Mouse (Mus musculus) Patski (cell line): ENCODE results near the gene Traf1. TPM values are rescaled to one million over a fixed set of nuclear protein-coding genes. Genes with fewer than 3 reads are reported as not detected.
A peak's percentile ranks its signal among the peaks of the same experiment; 100 is the strongest.

Experiments
- ATAC-seq: fragments of 100-300 bp; one replicate; pipeline ENCODE4 v1.8.0; 2021
- CTCF ChIA-PET: fragments of 350-600 bp; sonication (Branson Sonifier 250); formaldehyde crosslinking; loops from one replicate; lab custom pipeline; 2022; ENCODE audit warnings: inconsistent platforms; lab: Charles Lee
- POLR2A ChIA-PET: fragments of 350-600 bp; sonication (Branson Sonifier 250); formaldehyde crosslinking; loops from one replicate; lab custom pipeline; 2022; ENCODE audit warnings: antibody characterized with exemption, inconsistent platforms; lab: Charles Lee
- DNase-seq: peaks from one replicate; pipeline ENCODE4 v3.0.0-alpha.2; 2011; ENCODE audit warnings: low read depth, low spot score
- H3K27me3 ChIP-seq: fragments of 371-371 bp; one replicate; pipeline ENCODE4 v1.5.1; 2021
- CTCF ChIP-seq: fragments of 100-300 bp; IDR thresholded peaks from one replicate; pipeline ENCODE4 v1.5.1; 2021
- in situ Hi-C: fragments of 300-500 bp; cut with MboI; formaldehyde crosslinking; loops from 3 replicates; pipeline ENCODE4 v1.11.1; 2018; ENCODE audit warnings: low pct_unique_long_range_greater_than_20kb, mixed read lengths
- polyA plus RNA-seq: library from polyadenylated mRNA; unstranded; gene quantifications from one replicate; pipeline ENCODE4 v1.2.3, GENCODE M21; 2021

Gene Traf1
- polyA plus RNA-seq, 1 experiment from 2014 or later = 0.19 TPM

DNA sequence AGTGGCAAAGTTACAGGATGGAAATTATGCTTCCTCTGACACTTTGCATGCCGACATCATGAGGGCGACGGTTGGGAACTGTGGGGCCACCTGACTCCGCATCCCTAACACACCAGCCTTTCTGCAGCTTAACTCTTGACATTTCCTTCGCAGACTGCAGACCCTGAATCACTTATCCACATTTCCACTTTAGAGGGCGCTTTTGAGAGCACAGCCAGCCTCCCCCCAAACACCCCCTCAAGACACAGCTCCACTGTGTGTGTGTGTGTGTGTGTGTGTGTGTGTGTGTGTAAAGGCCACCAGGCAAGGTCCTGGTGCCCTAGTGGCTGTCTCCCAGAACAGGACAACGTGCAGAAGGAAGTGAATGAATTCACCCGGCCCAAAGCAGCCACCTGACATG lies 4.2 kb upstream of the Traf1 start:
- in situ Hi-C loops = loop anchor here (5.0 kb wide), 1 partner anchor 179 kb away; no protein-coding TSS in a partner anchor
- ChIA-PET POLR2A (no interaction called here), CTCF (no interaction called here)
- no peaks in the 10 kb centered on the region for H3K27me3 ChIP-seq
- no peak for TF ChIP-seq CTCF
- ATAC-seq (no peak), DNase-seq (no peak)

DNA sequence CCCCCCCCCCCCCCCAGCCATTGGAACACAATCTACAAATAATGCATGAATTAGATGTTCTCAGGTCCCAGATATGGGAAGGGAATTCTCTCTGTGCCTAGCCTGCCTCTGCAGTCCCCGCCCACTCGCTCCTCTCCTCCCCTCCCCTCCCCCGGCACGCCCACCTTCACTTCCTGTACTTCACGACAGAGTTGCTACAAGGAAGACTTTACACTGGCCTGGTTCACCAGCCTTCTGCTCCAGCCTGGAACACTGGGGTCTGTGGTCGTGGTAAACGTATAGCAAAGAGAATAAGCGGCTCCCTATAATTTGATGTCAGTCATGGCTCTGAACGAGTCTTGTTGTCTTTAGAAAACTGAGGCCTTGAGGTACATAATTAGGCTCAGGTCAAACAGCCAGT lies 3.7 kb upstream of the Traf1 start:
- TF ChIP-seq CTCF = no peak
- H3K27me3 ChIP-seq = no peaks in the 10 kb centered on the region
- ChIA-PET POLR2A (no interaction called here), CTCF (no interaction called here)
- in situ Hi-C loops = loop anchor here (5.0 kb wide), 1 partner anchor 178 kb away; no protein-coding TSS in a partner anchor
- DNase-seq (no peak), ATAC-seq (no peak)

DNA sequence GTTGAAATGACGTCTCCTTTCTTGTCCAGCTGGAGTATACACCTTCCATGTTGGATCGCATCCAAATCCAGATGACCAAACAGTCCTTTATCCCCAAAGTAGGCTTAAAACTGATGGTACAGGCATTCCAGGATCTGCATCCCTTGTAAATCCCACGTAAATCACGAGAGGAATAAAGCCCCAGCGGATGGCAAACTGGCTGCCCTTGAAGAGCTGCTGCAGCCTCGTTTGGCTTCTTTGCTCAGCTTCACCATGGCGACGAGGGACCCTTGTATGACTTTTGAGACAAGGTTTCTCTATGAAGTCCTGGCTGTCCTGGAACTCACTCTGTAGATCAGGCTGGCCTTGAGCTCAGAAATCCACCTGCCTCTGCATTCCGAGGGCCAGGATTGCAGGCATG lies 3.1 kb upstream of the Traf1 start:
- in situ Hi-C loops = loop anchor here (5.0 kb wide), 2 partner anchors 177 to 297 kb away; no protein-coding TSS in a partner anchor

DNA sequence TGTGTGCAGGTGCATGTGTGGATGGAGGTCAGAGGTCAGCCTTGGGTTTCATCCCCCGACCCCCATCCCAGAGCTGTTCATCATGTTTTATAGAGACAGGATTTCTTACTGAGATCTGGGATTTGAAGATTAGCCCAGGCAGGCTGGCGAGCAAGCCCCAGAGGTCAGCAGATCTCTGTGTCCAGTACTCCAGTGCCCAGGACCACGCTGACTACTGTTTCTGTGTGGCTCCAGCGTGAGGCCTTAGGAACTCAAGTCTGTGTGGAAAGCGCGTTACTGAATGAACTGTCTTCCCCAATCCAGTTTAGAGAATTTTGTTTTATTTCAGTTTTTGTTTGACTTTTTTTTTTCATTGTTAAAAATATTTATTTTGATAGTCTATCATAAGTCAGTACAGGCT lies 2.7 kb upstream of the Traf1 start:
- no peak for DNase-seq
- in situ Hi-C loops = loop anchor here (5.0 kb wide), 1 partner anchor 297 kb away; no protein-coding TSS in a partner anchor
- H3K27me3 ChIP-seq = no peaks in the 10 kb centered on the region
- ChIA-PET POLR2A (no interaction called here), CTCF (no interaction called here)
- no peak for ATAC-seq
- TF ChIP-seq CTCF = no peak

More for the DNA sequence above, 3.1 kb upstream of the Traf1 start:
- no peak for ATAC-seq
- no peak for TF ChIP-seq CTCF
- H3K27me3 ChIP-seq = no peaks in the 10 kb centered on the region
- ChIA-PET CTCF (no interaction called here), POLR2A (no interaction called here)
- DNase-seq = no peak

DNA sequence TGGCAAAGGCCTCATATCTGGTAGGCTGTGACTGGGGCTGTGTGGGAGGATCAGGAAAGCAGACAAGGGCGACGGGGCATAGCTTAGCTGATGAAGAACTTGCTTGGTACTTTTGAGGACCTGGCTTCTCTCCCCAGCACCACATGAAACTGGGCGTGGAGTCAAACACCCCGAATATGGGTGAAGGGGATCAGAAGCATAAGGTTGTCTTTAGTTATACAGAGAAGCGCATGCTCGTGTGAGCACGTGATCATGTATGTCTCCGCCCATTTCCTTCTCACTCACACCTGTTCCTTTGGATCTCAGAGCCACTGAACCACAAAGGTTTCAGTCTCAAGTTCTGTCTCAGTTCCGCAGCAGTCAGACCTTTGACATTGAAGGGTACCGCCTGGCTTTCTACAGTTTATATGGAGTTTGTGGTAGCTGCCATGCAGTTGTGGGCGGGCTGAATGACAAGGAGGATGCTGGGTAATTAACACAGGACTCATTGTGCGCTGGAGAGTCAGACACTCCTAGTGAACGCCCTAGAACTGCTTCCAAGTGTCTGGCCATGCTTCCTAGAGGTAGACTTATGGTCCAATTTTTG lies 1.9 kb upstream of the Traf1 start:
- TF ChIP-seq CTCF = no peak
- in situ Hi-C loops = loop anchor here (5.0 kb wide), 1 partner anchor 296 kb away; no protein-coding TSS in a partner anchor
- DNase-seq = no peak
- no peaks in the 10 kb centered on the region for H3K27me3 ChIP-seq
- ChIA-PET CTCF (no interaction called here), POLR2A (no interaction called here)
- no peak for ATAC-seq

DNA sequence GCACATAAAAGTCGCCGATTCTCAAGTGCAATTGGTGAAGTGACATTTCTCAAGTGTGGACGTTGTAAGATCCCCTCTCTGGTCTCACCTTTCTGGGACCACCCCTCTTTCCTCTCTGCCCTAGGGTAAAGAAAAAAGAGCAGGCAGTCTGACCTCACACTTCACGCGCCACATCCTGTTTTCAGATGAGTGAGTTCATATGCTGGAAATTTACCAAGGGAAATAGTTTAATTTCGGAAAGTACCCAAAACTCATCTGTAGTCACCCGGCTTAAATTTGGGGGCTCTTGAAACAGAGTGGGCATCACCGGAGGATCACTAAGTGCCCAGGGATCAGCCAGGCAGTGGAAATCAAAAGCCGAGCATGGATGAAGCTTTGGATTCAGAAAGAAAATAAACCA lies 1.3 kb upstream of the Traf1 start:
- ATAC-seq (no peak), DNase-seq (no peak)
- H3K27me3 ChIP-seq = no peaks in the 10 kb centered on the region
- in situ Hi-C loops = loop anchor here (5.0 kb wide), 1 partner anchor 296 kb away; no protein-coding TSS in a partner anchor
- ChIA-PET POLR2A (no interaction called here), CTCF (no interaction called here)
- TF ChIP-seq CTCF = no peak

DNA sequence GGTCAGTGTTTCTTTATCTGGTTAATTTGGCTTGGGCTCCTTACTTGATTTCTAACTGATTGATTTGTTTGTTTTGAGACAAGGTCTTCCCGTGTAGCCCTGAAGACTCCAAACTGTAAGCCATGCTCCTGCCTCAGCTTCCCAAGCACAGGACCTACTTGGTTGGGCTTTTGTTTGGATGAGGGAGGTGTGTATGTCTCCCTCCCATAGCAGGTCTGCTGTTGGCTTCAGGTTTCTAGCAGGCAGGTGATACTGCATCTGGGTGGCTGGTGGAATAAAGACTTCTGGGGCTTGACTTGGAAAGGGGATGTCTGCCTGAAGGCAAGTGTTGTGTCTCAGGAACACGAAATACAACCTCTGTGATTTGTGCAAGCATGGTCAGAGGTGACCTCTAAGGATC lies 639 bp upstream of the Traf1 start:
- POLR2A ChIA-PET = no interaction called here
- CTCF ChIA-PET = no interaction called here
- ATAC-seq (no peak), DNase-seq (no peak)
- TF ChIP-seq CTCF = no peak
- in situ Hi-C loops = loop anchor here (5.0 kb wide), 1 partner anchor 295 kb away; no protein-coding TSS in a partner anchor
- H3K27me3 ChIP-seq = no peaks in the 10 kb centered on the region

DNA sequence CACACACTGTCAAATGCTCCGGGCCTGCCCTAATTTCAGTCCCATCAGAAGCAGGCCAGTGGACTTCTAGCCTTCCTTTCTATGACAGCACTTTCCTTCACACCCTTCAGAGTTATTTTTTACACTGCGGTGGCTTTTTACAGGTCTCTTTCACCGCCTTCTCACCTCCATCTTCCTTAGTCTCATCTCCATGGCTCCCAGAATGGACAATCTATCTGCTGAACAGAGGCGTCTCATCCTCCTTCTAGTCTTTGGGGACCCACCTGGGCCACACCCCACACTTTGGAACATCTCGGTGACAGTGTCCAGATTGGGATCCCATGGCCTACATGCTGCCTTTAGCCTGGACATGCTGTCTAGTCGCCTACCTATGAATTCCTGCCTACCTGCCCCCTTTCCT lies 606 bp downstream of the Traf1 start:
- CTCF ChIA-PET = no interaction called here
- no peaks in the 10 kb centered on the region for H3K27me3 ChIP-seq
- in situ Hi-C loops = loop anchor here (5.0 kb wide), 1 partner anchor 294 kb away; no protein-coding TSS in a partner anchor
- POLR2A ChIA-PET = no interaction called here
- DNase-seq (no peak), ATAC-seq (no peak)
- TF ChIP-seq CTCF = no peak

DNA sequence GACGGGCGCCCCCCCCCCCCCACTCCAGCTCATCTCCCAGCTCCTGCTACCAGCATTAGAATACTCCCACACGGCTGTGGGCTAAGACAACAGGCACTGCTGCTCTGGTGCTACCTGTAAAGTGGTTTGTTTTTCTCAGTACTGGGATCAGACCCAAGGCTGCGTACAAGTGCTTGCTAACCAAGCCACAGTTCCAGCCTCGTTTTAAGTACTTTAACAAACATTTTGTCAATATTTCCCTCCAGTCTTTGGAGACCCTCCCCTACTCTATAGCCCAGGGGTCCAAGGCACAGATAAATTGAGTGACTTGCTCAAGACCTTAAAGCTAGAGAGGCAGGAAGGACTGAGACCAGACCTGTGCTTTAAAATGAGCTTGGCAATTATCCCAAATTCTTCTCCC lies 1.1 kb downstream of the Traf1 start:
- ATAC-seq (no peak), DNase-seq (no peak)
- no peaks in the 10 kb centered on the region for H3K27me3 ChIP-seq
- TF ChIP-seq CTCF = no peak
- CTCF ChIA-PET = no interaction called here
- in situ Hi-C loops = loop anchor here (5.0 kb wide), 1 partner anchor 293 kb away; no protein-coding TSS in a partner anchor
- POLR2A ChIA-PET = no interaction called here

DNA sequence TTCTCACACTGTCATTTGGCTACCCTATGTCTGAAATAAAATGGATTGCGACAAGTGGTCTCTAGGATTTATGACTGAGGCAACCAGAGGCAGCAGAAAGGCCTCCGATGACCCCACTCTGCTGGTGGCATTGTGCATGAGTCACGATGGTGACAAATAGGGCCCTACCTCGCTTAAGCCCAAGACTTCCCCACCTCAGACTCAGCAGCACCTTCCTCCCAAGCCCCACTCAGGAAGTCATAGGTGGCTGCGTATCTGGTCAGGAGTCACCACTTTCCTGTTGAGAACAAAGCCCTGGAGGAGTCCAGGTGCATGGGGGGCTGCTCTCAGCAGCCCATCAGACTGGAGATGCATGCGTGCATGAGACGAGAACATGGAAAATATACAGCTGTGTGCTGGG lies 3.0 kb downstream of the Traf1 start:
- ATAC-seq = no peak
- no peaks in the 10 kb centered on the region for H3K27me3 ChIP-seq
- in situ Hi-C loops = no loop called here
- TF ChIP-seq CTCF = no peak
- ChIA-PET CTCF (no interaction called here), POLR2A (no interaction called here)
- DNase-seq = no peak

DNA sequence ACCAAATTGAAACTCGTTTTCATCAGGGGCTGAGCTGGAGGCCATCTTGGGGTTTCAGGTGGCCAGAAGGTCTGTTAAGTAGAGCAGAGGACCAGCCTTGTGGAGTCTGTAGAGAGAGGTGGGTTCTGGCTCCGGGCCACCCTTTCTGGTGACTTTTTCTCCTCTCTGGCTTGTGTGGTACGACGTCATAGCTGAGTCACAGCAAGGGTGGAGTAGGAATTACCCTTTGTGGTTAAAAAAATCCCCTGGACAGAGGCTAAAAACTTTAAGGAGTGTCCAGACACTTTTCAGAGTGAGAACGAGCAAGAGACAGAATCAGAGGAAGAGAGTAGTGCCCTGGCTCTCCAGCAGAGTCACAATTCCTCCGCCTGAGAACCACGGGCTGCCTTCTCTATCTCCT lies 3.5 kb downstream of the Traf1 start:
- in situ Hi-C loops = no loop called here
- no peak for TF ChIP-seq CTCF
- DNase-seq = peak; percentile 13
- POLR2A ChIA-PET = interaction anchor here (0.7 kb wide), 1 partner anchor 138 kb away, joined by 5 read pairs; no protein-coding TSS in a partner anchor
- H3K27me3 ChIP-seq = no peaks in the 10 kb centered on the region
- CTCF ChIA-PET = no interaction called here
- no peak for ATAC-seq

DNA sequence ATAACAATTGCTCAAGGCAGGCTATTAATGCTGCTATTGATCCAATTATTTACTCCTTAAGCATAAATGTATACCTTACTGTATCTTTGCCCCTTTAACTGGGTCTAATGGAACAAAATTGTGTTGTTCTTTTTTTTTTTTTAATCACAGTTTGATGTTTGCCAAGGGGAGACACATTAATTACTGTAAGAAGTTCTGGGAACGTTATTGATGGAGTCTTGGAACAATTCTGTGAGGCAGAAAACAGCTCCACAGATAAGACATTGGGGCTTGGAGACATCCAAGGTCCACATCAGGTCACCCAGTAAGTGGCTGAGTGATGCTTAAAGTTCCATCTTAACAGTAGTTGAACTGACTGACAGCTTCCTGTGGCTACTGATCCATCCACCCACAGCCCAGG lies 4.2 kb downstream of the Traf1 start:
- no peaks in the 10 kb centered on the region for H3K27me3 ChIP-seq
- no peak for TF ChIP-seq CTCF
- no peak for DNase-seq
- in situ Hi-C loops = no loop called here
- ChIA-PET POLR2A (interaction anchor here (0.7 kb wide), 1 partner anchor 139 kb away, joined by 5 read pairs; no protein-coding TSS in a partner anchor), CTCF (no interaction called here)
- ATAC-seq = no peak
